Mouse (Mus musculus) spleen, adult 2 months (tissue): Measurements from ENCODE around the gene Thsd1. TPM values are rescaled to one million over a fixed set of nuclear protein-coding genes. Genes with fewer than 3 reads are reported as not detected.
"Not testable (repeated sequence)": the region's sequence is repeated elsewhere in the genome, so short reads cannot be mapped to it uniquely, and the experiment has no call there.

Experiments
- DNase-seq, 2 experiments: peaks; one replicate each; pipeline versions ENCODE4 v3.0.0 to v3.0.0-alpha.2; 2012 to 2021; ENCODE audit warnings: low spot score in 2 of 2, low read depth in 1 of 2
- H3K27ac ChIP-seq: fragments of 200-500 bp; 2 replicates; pipeline ENCODE4 v1.5.1; 2012; ENCODE audit warnings: low read length, inconsistent platforms; ENCODE audit not compliant: insufficient read depth
- H3K27me3 ChIP-seq: fragments of 200-500 bp; 2 replicates; pipeline ENCODE4 v1.6.1; 2012; ENCODE audit warnings: mild to moderate bottlenecking, moderate library complexity, low read length, inconsistent platforms; ENCODE audit not compliant: control insufficient read depth, insufficient read depth
- H3K36me3 ChIP-seq: fragments of 200-500 bp; 2 replicates; pipeline ENCODE4 v1.6.1; 2012; ENCODE audit warnings: mild to moderate bottlenecking, low read length, inconsistent platforms; ENCODE audit not compliant: control insufficient read depth, insufficient read depth
- H3K4me1 ChIP-seq: fragments of 200-500 bp; 2 replicates; pipeline ENCODE4 v1.6.1; 2011; ENCODE audit warnings: inconsistent platforms; ENCODE audit not compliant: control insufficient read depth, insufficient read depth, insufficient read length
- H3K4me3 ChIP-seq: fragments of 200-500 bp; 2 replicates; pipeline ENCODE4 v1.5.1; 2011; ENCODE audit warnings: mild to moderate bottlenecking, inconsistent platforms; ENCODE audit not compliant: insufficient read depth, insufficient read length; ENCODE audit errors: extremely low read depth
- CTCF ChIP-seq: fragments of 200-500 bp; IDR thresholded peaks from 2 replicates; pipeline ENCODE4 v1.5.1; 2011; ENCODE audit warnings: mild to moderate bottlenecking, inconsistent platforms; ENCODE audit not compliant: insufficient read depth, insufficient read length, insufficient replicate concordance; ENCODE audit errors: extremely low read depth
- POLR2A ChIP-seq: fragments of 200-500 bp; IDR thresholded peaks from 2 replicates; pipeline ENCODE4 v1.6.1; 2011; ENCODE audit warnings: low read depth, low read length, inconsistent platforms
- WGBS: fragments of 180-500 bp; shearing (Covaris S2); methylation state at CpG from one replicate; pipeline ENCODE4 v1.1.7; 2018; 5-methylcytosine and 5-hydroxymethylcytosine counted together
- polyA plus RNA-seq: library from polyadenylated mRNA; depleted of rRNA; stranded (reverse); fragments of >200 nt; gene quantifications from 2 replicates; pipeline ENCODE4 v1.2.3, GENCODE M21; 2012; rRNA removed

Thsd1 gene
- polyA plus RNA-seq, 1 experiment = 2.3 TPM

DNA sequence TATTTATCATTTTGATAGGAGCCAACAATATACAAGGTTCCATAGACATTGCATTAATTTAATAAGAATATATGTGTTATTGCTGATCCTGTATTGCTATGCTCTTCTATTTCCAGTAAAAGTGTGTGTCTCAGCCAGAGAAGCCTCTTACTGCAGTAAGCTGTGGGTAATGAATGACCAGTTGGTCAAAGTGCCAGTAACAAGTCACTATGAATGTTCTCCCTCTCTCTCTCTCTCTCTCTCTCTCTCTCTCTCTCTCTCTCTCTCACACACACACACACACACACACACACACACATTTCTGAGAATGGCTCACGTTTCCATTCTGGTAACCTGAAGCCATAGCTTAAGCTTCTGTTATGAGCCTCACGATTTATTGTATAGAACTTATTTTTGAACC is 75.2 kb downstream of the Thsd1 start:
- TF ChIP-seq CTCF = no peak
- WGBS = 85% methylated on average over 2 of the region's 2 CpGs
- no peak for DNase-seq

DNA sequence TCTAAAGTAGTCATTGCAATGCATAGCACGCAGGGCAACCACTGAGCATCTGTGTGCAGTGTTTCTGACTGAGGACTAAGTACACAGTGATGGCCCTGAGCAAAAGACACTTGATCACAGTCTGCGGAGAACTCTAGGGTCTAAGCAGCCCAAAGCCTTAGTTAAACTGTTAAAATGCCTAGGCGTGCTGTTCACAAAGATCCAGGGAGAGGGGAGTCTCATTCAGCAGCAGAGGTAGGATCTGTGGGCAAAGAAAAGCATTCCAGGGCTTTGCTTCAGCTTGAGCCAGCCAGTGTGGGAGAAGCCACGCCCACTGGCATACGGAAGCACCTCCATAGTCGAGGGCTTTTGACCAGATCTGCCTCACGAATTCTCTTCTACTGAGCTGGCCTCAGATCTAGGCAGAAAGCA is 75.8 kb downstream of the Thsd1 start:
- no peak for DNase-seq
- WGBS = 58% methylated on average over 7 of the region's 7 CpGs
- no peak for TF ChIP-seq POLR2A
- TF ChIP-seq CTCF = no peak
- H3K27ac ChIP-seq = no peak overlapping the region
- H3K27me3 ChIP-seq = no peaks in the 10 kb centered on the region
- H3K4me1 ChIP-seq = no peaks in the 10 kb centered on the region
- no peaks in the 10 kb centered on the region for H3K36me3 ChIP-seq
- H3K4me3 ChIP-seq = no peak overlapping the region

More for the DNA sequence above, 75.2 kb downstream of the Thsd1 start:
- Histone ChIP-seq H3K4me1 (no peaks in the 10 kb centered on the region), H3K4me3 (no peak overlapping the region), H3K27me3 (no peaks in the 10 kb centered on the region), H3K27ac (no peak overlapping the region), H3K36me3 (no peaks in the 10 kb centered on the region)

DNA sequence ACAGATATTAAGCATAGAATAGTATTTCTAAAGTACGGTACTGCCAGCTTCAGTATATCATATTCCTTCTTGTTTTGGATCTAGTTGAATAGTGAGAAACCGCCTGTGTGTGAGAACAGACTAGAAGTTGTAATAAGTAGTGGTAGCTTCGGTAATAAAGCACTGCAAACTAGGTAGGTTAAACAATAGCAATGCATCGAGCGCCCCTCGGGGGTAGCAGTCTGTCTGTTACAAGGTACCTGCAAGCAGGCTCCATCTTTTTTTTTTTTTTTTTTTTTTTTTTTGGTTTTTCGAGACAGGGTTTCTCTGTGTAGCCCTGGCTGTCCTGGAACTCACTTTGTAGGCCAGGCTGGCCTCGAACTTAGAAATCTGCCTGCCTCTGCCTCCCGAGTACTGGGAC is 76.9 kb downstream of the Thsd1 start:
- not testable (repeated sequence) for H3K27ac ChIP-seq, H3K27me3 ChIP-seq, DNase-seq, H3K36me3 ChIP-seq, H3K4me3 ChIP-seq, H3K4me1 ChIP-seq
- 75% methylated on average over 9 of the region's 9 CpGs for WGBS

DNA sequence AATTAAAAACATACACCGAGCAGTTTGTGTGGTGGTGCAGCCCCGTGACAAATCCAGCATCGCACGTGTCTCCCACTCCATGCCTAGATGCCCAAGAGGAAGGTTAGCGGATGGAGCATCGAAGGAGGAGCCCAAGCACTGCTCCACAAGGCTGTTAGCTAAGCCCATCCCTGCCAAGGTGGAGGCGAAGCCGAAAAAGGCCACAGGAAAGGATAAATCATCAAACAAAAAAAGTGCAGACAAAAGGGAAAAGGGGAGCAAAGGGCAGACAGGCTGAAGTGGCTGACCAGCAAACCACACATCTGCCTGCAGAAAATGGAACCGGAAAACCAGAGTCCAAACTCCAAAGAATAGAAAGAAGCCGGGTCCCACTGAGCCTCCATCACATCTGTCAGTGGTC is 79.9 kb downstream of the Thsd1 start:
- DNase-seq = no peak
- WGBS = 45% methylated on average over 10 of the region's 10 CpGs
- no peak overlapping the region for H3K27ac ChIP-seq
- H3K4me3 ChIP-seq = no peak overlapping the region
- H3K27me3 ChIP-seq = no peaks in the 10 kb centered on the region
- no peaks in the 10 kb centered on the region for H3K4me1 ChIP-seq
- TF ChIP-seq CTCF = no peak
- TF ChIP-seq POLR2A = no peak
- no peaks in the 10 kb centered on the region for H3K36me3 ChIP-seq

Other genes with a start within 250 kb of the Thsd1 start
- 1.1 TPM in 2 replicates for gene Atp7b, start 167.0 kb upstream of the Thsd1 start, polyA plus RNA-seq
- gene Alg11, start 166.6 kb upstream of the Thsd1 start, polyA plus RNA-seq = 1.2 and 2.3 TPM in 2 replicates
- gene Nek5, start 102.3 kb upstream of the Thsd1 start, polyA plus RNA-seq = not detected in 2 replicates
- gene Nek3, start 60.9 kb upstream of the Thsd1 start, polyA plus RNA-seq = 0.74 and 1.0 TPM in 2 replicates
- gene Ckap2, start 41.5 kb upstream of the Thsd1 start, polyA plus RNA-seq = 1.8 and 2.6 TPM in 2 replicates
- gene Vps36, start 34.5 kb upstream of the Thsd1 start, polyA plus RNA-seq = 5.2 and 5.9 TPM in 2 replicates
- not detected in 2 replicates for gene Tpte, start 56.1 kb downstream of the Thsd1 start, polyA plus RNA-seq
- 1.4 and 1.5 TPM in 2 replicates for gene Slc25a15, start 171.3 kb downstream of the Thsd1 start, polyA plus RNA-seq
- 1.4 and 1.6 TPM in 2 replicates for gene Mrps31, start 184.0 kb downstream of the Thsd1 start, polyA plus RNA-seq